ENCODE assay signal across 24 mouse cellular contexts in the genomic region with DNA sequence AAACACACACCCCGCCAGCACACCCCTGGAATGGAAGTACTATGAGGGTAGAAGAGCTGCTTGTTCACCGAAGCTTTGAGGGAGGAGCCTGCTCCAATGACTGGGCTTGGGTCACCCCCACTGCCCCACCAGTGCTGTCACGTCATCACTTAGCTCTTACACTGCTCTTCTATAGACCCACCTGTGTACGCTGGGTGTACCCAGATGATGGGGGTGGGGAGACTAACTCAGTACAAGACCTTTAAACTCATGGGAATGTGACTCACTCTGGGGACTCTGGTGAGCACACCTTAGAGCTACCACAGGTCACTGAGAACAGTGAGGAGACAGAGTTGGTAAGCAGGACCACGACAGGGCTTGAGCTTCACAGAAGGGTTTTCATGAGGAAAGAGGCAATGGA.
DNase-seq lines count a peak whose midpoint lies in the region; ATAC-seq and TF ChIP-seq lines count a peak whose summit lies in the region.
"Had no signal": no experiment of that assay in that cellular context is flagged by ENCODE, and none has a peak within 500 bp of the region (broad histone marks: within the 10 kb centered on the region; RNA-seq: fewer than 3 reads in every experiment).

No protein-coding gene starts in this region.

- TF ChIP-seq CTCF in hindbrain, postnatal 0 days (IDR thresholded peaks at IDR 0.05; ENCODE audit: low read depth) = no peak
- TF ChIP-seq CTCF in testis, adult 2 months (IDR thresholded peaks at IDR 0.05; ENCODE audit: control insufficient read depth, insufficient read depth, insufficient replicate concordance, low read depth, low read length) = no peak

- H3K9ac ChIP-seq in embryonic facial prominence, embryonic 15.5 days = no peak overlapping the region
- H3K9ac ChIP-seq in hindbrain, postnatal 0 days (replicated peaks; ENCODE audit: low read length) = no peak overlapping the region
- H3K9ac ChIP-seq: embryonic facial prominence, embryonic 13.5 days; forebrain, embryonic 13.5 days; forebrain, embryonic 15.5 days had no signal

- no peaks in the 10 kb centered on the region for H3K9me3 ChIP-seq in embryonic facial prominence, embryonic 15.5 days (replicated peaks)
- H3K9me3 ChIP-seq in embryonic facial prominence, embryonic 10.5 days = no peaks in the 10 kb centered on the region
- H3K9me3 ChIP-seq in hindbrain, postnatal 0 days (ENCODE audit: low read length) = no peaks in the 10 kb centered on the region
- H3K9me3 ChIP-seq in hindbrain, embryonic 10.5 days = no peaks in the 10 kb centered on the region
- H3K9me3 ChIP-seq: embryonic facial prominence, embryonic 13.5 days; forebrain, embryonic 13.5 days; forebrain, embryonic 15.5 days had no signal

- H3K27me3 ChIP-seq in embryonic facial prominence, embryonic 15.5 days = no peaks in the 10 kb centered on the region
- no peaks in the 10 kb centered on the region for H3K27me3 ChIP-seq in embryonic facial prominence, embryonic 10.5 days (replicated peaks; ENCODE audit: low read depth, poor library complexity, severe bottlenecking)
- H3K27me3 ChIP-seq in hindbrain, postnatal 0 days (ENCODE audit: insufficient read depth, low read length) = no peaks in the 10 kb centered on the region
- H3K27me3 ChIP-seq in hindbrain, embryonic 10.5 days (ENCODE audit: insufficient read depth, poor library complexity, severe bottlenecking) = no peaks in the 10 kb centered on the region
- no peaks in the 10 kb centered on the region for H3K27me3 ChIP-seq in testis, adult 2 months (ENCODE audit: control insufficient read depth, insufficient read depth, low read length)
- H3K27me3 ChIP-seq: CH12.LX; embryonic facial prominence, embryonic 13.5 days; forebrain, embryonic 13.5 days; forebrain, embryonic 15.5 days; Patski had no signal

- peak; percentile 7; the same call in 1 of the 2 replicates for ATAC-seq in embryonic facial prominence, embryonic 15.5 days (ENCODE audit: insufficient number of reproducible peaks, low FRiP score, low TSS enrichment, low read depth)
- ATAC-seq in hindbrain, postnatal 0 days = 0 out of 2 replicates have a peak, but pooled peaks have one; percentile 30
- ATAC-seq: activated CD4-positive, CD25-positive, alpha-beta regulatory T cell, adult 4 months; CD4-positive, CD25-positive, alpha-beta regulatory T cell, adult 4 months; forebrain, embryonic 13.5 days; forebrain, embryonic 15.5 days; Patski had no signal

- no peak overlapping the region for H3K4me3 ChIP-seq in embryonic facial prominence, embryonic 15.5 days (replicated peaks)
- no peak overlapping the region for H3K4me3 ChIP-seq in embryonic facial prominence, embryonic 10.5 days
- H3K4me3 ChIP-seq in hindbrain, postnatal 0 days (ENCODE audit: low read length) = no peak overlapping the region
- no peak overlapping the region for H3K4me3 ChIP-seq in hindbrain, embryonic 10.5 days
- H3K4me3 ChIP-seq in testis, adult 2 months (ENCODE audit: control insufficient read depth, low read depth, low read length) = peak overlapping the region; percentile 82
- H3K4me3 ChIP-seq: embryonic facial prominence, embryonic 13.5 days; forebrain, embryonic 13.5 days; forebrain, embryonic 15.5 days had no signal

- H3K4me2 ChIP-seq in embryonic facial prominence, embryonic 15.5 days (replicated peaks) = no peak overlapping the region
- no peak overlapping the region for H3K4me2 ChIP-seq in hindbrain, postnatal 0 days (ENCODE audit: low read depth, low read length)
- H3K4me2 ChIP-seq: embryonic facial prominence, embryonic 13.5 days; forebrain, embryonic 13.5 days; forebrain, embryonic 15.5 days had no signal

- no peaks in the 10 kb centered on the region for H3K4me1 ChIP-seq in embryonic facial prominence, embryonic 15.5 days
- H3K4me1 ChIP-seq in embryonic facial prominence, embryonic 10.5 days = peaks cover 9% of the 10 kb centered on the region
- H3K4me1 ChIP-seq in hindbrain, postnatal 0 days (ENCODE audit: insufficient read depth, low read length) = peaks cover 6% of the 10 kb centered on the region; the same call in 1 of the 2 replicates
- H3K4me1 ChIP-seq in hindbrain, embryonic 10.5 days (replicated peaks) = peaks cover 14% of the 10 kb centered on the region; the same call in 1 of the 2 replicates
- H3K4me1 ChIP-seq in testis, adult 2 months (ENCODE audit: control insufficient read depth, insufficient read depth, low read length) = no peaks in the 10 kb centered on the region

- no peak overlapping the region for H3K27ac ChIP-seq in embryonic facial prominence, embryonic 15.5 days (replicated peaks)
- no peak overlapping the region for H3K27ac ChIP-seq in embryonic facial prominence, embryonic 10.5 days (replicated peaks)
- no peak overlapping the region for H3K27ac ChIP-seq in hindbrain, postnatal 0 days
- no peak overlapping the region for H3K27ac ChIP-seq in hindbrain, embryonic 10.5 days
- H3K27ac ChIP-seq in testis, adult 2 months (ENCODE audit: control insufficient read depth, insufficient read depth, low read depth, low read length) = peak overlapping the region; percentile 49; the same call in 1 of the 2 replicates
- H3K27ac ChIP-seq: embryonic facial prominence, embryonic 13.5 days; forebrain, embryonic 13.5 days; forebrain, embryonic 15.5 days had no signal

- DNase-seq in embryonic facial prominence, embryonic 10.5 days (ENCODE audit: low spot score) = no peak
- DNase-seq in hindbrain, postnatal 0 days (ENCODE audit: low spot score) = no peak
- no peak for DNase-seq in hindbrain, embryonic 10.5 days (ENCODE audit: low spot score)
- no peak for DNase-seq in testis, postnatal 10 days (ENCODE audit: low spot score)
- no peak for DNase-seq in kidney, postnatal 25 days
- DNase-seq: adrenal gland, adult 8-10 months; adrenal gland, postnatal 14 days; adrenal gland, postnatal 36 days; B cell, adult 2 months; cerebellum, adult 11-12 months; cerebellum, adult 2 months; cerebellum, adult 9-10 months; cerebellum, postnatal 10 days; cerebellum, postnatal 25 days had no signal

- no peaks in the 10 kb centered on the region for H3K36me3 ChIP-seq in embryonic facial prominence, embryonic 15.5 days
- H3K36me3 ChIP-seq in embryonic facial prominence, embryonic 10.5 days (replicated peaks) = no peaks in the 10 kb centered on the region
- H3K36me3 ChIP-seq in hindbrain, postnatal 0 days (ENCODE audit: insufficient read depth, low read length) = no peaks in the 10 kb centered on the region
- no peaks in the 10 kb centered on the region for H3K36me3 ChIP-seq in hindbrain, embryonic 10.5 days
- no peaks in the 10 kb centered on the region for H3K36me3 ChIP-seq in testis, adult 2 months (ENCODE audit: control insufficient read depth, insufficient read depth, low read length)
- H3K36me3 ChIP-seq: embryonic facial prominence, embryonic 13.5 days; forebrain, embryonic 15.5 days; G1E had no signal

- WGBS in embryonic facial prominence, embryonic 15.5 days = 86% methylated on average over 5 of the region's 5 CpGs
- WGBS in embryonic facial prominence, embryonic 10.5 days = 90% methylated on average over 5 of the region's 5 CpGs
- WGBS in hindbrain, postnatal 0 days = 96% methylated on average over 5 of the region's 5 CpGs
- WGBS in hindbrain, embryonic 10.5 days = 91% methylated on average over 5 of the region's 5 CpGs

- TF ChIP-seq POLR2A in testis, adult 2 months (IDR thresholded peaks at IDR 0.05; ENCODE audit: control insufficient read depth, low read depth, low read length) = no peak
